Mouse (Mus musculus): ENCODE measurements at regions not wholly inside any gene's neighbourhood (a gene's known extent, or its start where the extent isn't known, plus 50 kb on each side); places are given as distances from the start of the nearest gene placed in this dataset.

DNA sequence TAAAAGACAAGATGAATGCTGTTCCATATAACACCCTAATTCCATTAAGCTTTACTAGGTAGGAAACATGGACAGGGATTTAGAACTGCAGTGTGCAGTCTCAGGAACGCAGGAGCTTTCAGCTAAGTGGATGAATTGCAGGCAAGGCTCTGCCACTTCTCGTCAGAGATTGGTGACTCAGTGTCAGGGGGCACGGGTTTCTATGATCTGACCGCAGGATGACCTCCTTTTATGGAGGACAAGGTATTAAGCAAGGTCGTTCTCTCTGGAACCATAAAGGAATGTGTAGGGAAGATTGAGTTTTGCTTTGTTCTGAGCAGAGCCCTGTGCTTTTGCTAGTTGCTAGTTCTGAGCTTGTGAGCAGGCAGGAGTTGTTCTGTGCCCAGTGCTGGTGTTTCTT is 373.7 kb downstream of the Cmpk2 start:
- TF ChIP-seq CTCF (IDR thresholded peaks at IDR 0.05; ENCODE audit: low read depth), result no peak
- no peak for TF ChIP-seq EP300 (IDR thresholded peaks at IDR 0.05; ENCODE audit: low read depth)
